Comparison of ENCODE assay signal across 12 mouse cellular contexts in genomic region chr10:85501966-85502566, GRCm38 (mm10).
DNase-seq lines count a peak whose midpoint lies in the region; ATAC-seq lines count a peak whose summit lies in the region.
"Had no signal": no experiment of that assay in that cellular context is flagged by ENCODE, and none has a peak within 500 bp of the region (broad histone marks: within the 10 kb centered on the region; RNA-seq: fewer than 3 reads in every experiment).

No protein-coding gene starts in this region.

- peak; percentile 10 for DNase-seq in kidney, postnatal 10 days
- no peak for DNase-seq in kidney, adult 11 months
- DNase-seq in embryo, embryonic 11 days: peak; percentile 34
- peak; percentile 1 to 2 for DNase-seq in natural killer cell, adult 2 months (ENCODE audit: low spot score in 2 of 2)
- no peak for DNase-seq in yolk sac, embryonic 10.5 days (ENCODE audit: low spot score)
- DNase-seq in right cerebral cortex, postnatal 36 days (ENCODE audit: low spot score in 2 of 2): no peak
- DNase-seq: cerebellum, adult 11 months; forebrain, postnatal 0 days; thymus, adult 2 months had no signal

- ATAC-seq in CD4-positive, CD25-positive, alpha-beta regulatory T cell, adult 4 months: peak; percentile 23
- ATAC-seq: midbrain, embryonic 16.5 days; Patski had no signal

Comparison
In these comparisons a context has a peak if more than half of its experiments do, and no peak if none do; other contexts are left out.
1. DNase-seq: peak in kidney, postnatal 10 days (single experiment), embryo, embryonic 11 days (single experiment) and natural killer cell, adult 2 months (2 of 2); none in kidney, adult 11 months (single experiment), yolk sac, embryonic 10.5 days (single experiment) and right cerebral cortex, postnatal 36 days (0 of 2).